Mouse (Mus musculus) neural tube, embryonic 12.5 days (tissue): ENCODE measurements around the gene Junb. TPM values are rescaled to one million over a fixed set of nuclear protein-coding genes. Genes with fewer than 3 reads are reported as not detected.

Source experiments
- ATAC-seq: fragments of 200-750 bp; cut with Nextera tagmentation; 2 replicates; pipeline ENCODE4 v1.8.0; 2017; ENCODE audit warnings: low read depth, mild to moderate bottlenecking, moderate TSS enrichment, moderate library complexity; ENCODE audit not compliant: low FRiP score
- H3K27ac ChIP-seq: fragments of 300-500 bp; sonication (generic); 2 replicates; pipeline ENCODE4 v1.5.1; 2016
- H3K27me3 ChIP-seq: fragments of 300-500 bp; sonication (generic); replicated peaks from 2 replicates; pipeline ENCODE4 v1.6.1; 2016; ENCODE audit warnings: mild to moderate bottlenecking
- H3K36me3 ChIP-seq: fragments of 300-500 bp; sonication (generic); 2 replicates; pipeline ENCODE4 v1.6.1; 2016; ENCODE audit warnings: mild to moderate bottlenecking
- H3K4me1 ChIP-seq: fragments of 300-500 bp; sonication (generic); 2 replicates; pipeline ENCODE4 v1.6.1; 2016
- H3K4me2 ChIP-seq: fragments of 300-500 bp; sonication (generic); replicated peaks from 2 replicates; pipeline ENCODE4 v1.6.1; 2016; ENCODE audit warnings: mild to moderate bottlenecking
- H3K4me3 ChIP-seq: fragments of 300-500 bp; sonication (generic); 2 replicates; pipeline ENCODE4 v1.5.1; 2016
- H3K9ac ChIP-seq: fragments of 300-500 bp; sonication (generic); 2 replicates; pipeline ENCODE4 v1.6.1; 2016; ENCODE audit warnings: mild to moderate bottlenecking
- H3K9me3 ChIP-seq: fragments of 300-500 bp; sonication (generic); 2 replicates; pipeline ENCODE4 v1.6.1; 2016; ENCODE audit warnings: mild to moderate bottlenecking
- WGBS: fragments of 180-500 bp; shearing (Covaris S2); methylation state at CpG from one replicate; pipeline ENCODE4 v1.1.7; 2016; 5-methylcytosine and 5-hydroxymethylcytosine counted together
- microRNA-seq: library from miRNA; unstranded; fragments of <30 nt; microRNA quantifications from one replicate; pipeline ENCODE4, GENCODE M21; 2017
- polyA plus RNA-seq: library from polyadenylated mRNA; unstranded; fragments of >200 nt; fragmentation: Nextera tagmentation; extraction: Ambion mirVana; gene quantifications from 2 replicates; pipeline ENCODE4 v1.2.1, GENCODE M21; 2016

Gene Junb
- polyA plus RNA-seq, 1 experiment from 2014 or later = 9.9 TPM

- no peak overlapping the region for H3K27ac ChIP-seq
- WGBS = 4% methylated on average over 50 of the region's 52 CpGs
- H3K36me3 ChIP-seq = peaks cover 36% of the 10 kb centered on the region
- peaks cover 14% of the 10 kb centered on the region for H3K4me1 ChIP-seq
- H3K9me3 ChIP-seq = no peaks in the 10 kb centered on the region
- peak overlapping the region; percentile 67 for H3K4me2 ChIP-seq
- peak overlapping the region; percentile 29 for H3K4me3 ChIP-seq
- H3K9ac ChIP-seq = peak overlapping the region; percentile 6; the same call in 1 of the 2 replicates
- peak; percentile 80 for ATAC-seq
- peaks cover 54% of the 10 kb centered on the region for H3K27me3 ChIP-seq
Measured at GRCm38 (mm10) chr8:84928456-84929306, 49.8 kb downstream of the Junb start.

GRCm38 (mm10) chr8:84927513-84927912 is 51.0 kb downstream of the Junb start:
- H3K27ac ChIP-seq = no peak overlapping the region
- H3K27me3 ChIP-seq = peaks cover 53% of the 10 kb centered on the region
- H3K4me1 ChIP-seq = peaks cover 13% of the 10 kb centered on the region
- no peaks in the 10 kb centered on the region for H3K9me3 ChIP-seq
- H3K36me3 ChIP-seq = peaks cover 39% of the 10 kb centered on the region
- WGBS = 87% methylated on average over 1 of the region's 1 CpGs
- no peak for ATAC-seq
- H3K9ac ChIP-seq = no peak overlapping the region
- H3K4me2 ChIP-seq = no peak overlapping the region
- H3K4me3 ChIP-seq = no peak overlapping the region

- Histone ChIP-seq H3K27me3 (peaks cover 51% of the 10 kb centered on the region), H3K36me3 (peaks cover 52% of the 10 kb centered on the region)
Measured at GRCm38 (mm10) chr8:84925557-84925956, 53.0 kb downstream of the Junb start.

More at GRCm38 (mm10) chr8:84925557-84925956, 53.0 kb downstream of the Junb start:
- H3K9ac ChIP-seq = no peak overlapping the region
- no peak overlapping the region; the same call in 1 of the 2 replicates for H3K4me2 ChIP-seq
- no peak overlapping the region for H3K4me3 ChIP-seq
- H3K27ac ChIP-seq = no peak overlapping the region
- no peak for ATAC-seq
- 82% methylated on average over 7 of the region's 7 CpGs for WGBS
- H3K9me3 ChIP-seq = no peaks in the 10 kb centered on the region
- H3K4me1 ChIP-seq = peaks cover 13% of the 10 kb centered on the region

Small RNA genes lying within 50 kb of the gene (microRNA-seq; reads per million reads assigned to microRNA genes)
- gene Gm24197 = not detected

Other genes with a start within 250 kb of the Junb start
- 8.4 and 11.2 TPM in 2 replicates for gene Nfix, start 178.4 kb downstream of the Junb start, polyA plus RNA-seq
- 6.5 and 8.3 TPM in 2 replicates for gene Dand5, start 155.9 kb downstream of the Junb start, polyA plus RNA-seq
- gene Gadd45gip1, start 147.2 kb downstream of the Junb start, polyA plus RNA-seq = 39.7 and 40.1 TPM in 2 replicates
- gene Rad23a, start 138.1 kb downstream of the Junb start, polyA plus RNA-seq = 89.7 and 94.8 TPM in 2 replicates
- gene Calr, start 131.8 kb downstream of the Junb start, polyA plus RNA-seq = 753 and 769 TPM in 2 replicates
- gene Farsa, start 121.7 kb downstream of the Junb start, polyA plus RNA-seq = 108 and 110 TPM in 2 replicates
- gene Syce2, start 106.6 kb downstream of the Junb start, polyA plus RNA-seq = 34.2 and 34.9 TPM in 2 replicates
- gene Gcdh, start 84.8 kb downstream of the Junb start, polyA plus RNA-seq = 32.1 and 37.0 TPM in 2 replicates
- gene Klf1, start 76.8 kb downstream of the Junb start, polyA plus RNA-seq = 3.4 and 4.0 TPM in 2 replicates
- gene Dnase2a, start 70.2 kb downstream of the Junb start, polyA plus RNA-seq = 5.2 and 6.5 TPM in 2 replicates
- gene Mast1, start 41.4 kb downstream of the Junb start, polyA plus RNA-seq = 43.0 and 44.9 TPM in 2 replicates
- 0.93 and 1.1 TPM in 2 replicates for gene Rtbdn, start 31.7 kb downstream of the Junb start, polyA plus RNA-seq
- not detected in 2 replicates for gene Gm49661, start 9.3 kb downstream of the Junb start, polyA plus RNA-seq
- gene Prdx2, start 9.1 kb downstream of the Junb start, polyA plus RNA-seq = 1,247 and 1,331 TPM in 2 replicates
- gene Rnaseh2a, start 9.0 kb downstream of the Junb start, polyA plus RNA-seq = 78.4 and 85.2 TPM in 2 replicates
- 17.6 and 18.2 TPM in 2 replicates for gene Hook2, start 11.9 kb upstream of the Junb start, polyA plus RNA-seq
- not detected in 2 replicates for gene Best2, start 35.8 kb upstream of the Junb start, polyA plus RNA-seq
- 144 and 150 TPM in 2 replicates for gene Asna1, start 46.6 kb upstream of the Junb start, polyA plus RNA-seq
- gene Trir, start 48.1 kb upstream of the Junb start, polyA plus RNA-seq = 180 and 189 TPM in 2 replicates
- gene Tnpo2, start 58.2 kb upstream of the Junb start, polyA plus RNA-seq = 39.2 and 40.4 TPM in 2 replicates
- 38.1 and 40.5 TPM in 2 replicates for gene Fbxw9, start 81.3 kb upstream of the Junb start, polyA plus RNA-seq
- not detected in 2 replicates for gene Gm5741, start 89.3 kb upstream of the Junb start, polyA plus RNA-seq
- gene Dhps, start 93.0 kb upstream of the Junb start, polyA plus RNA-seq = 76.3 and 87.4 TPM in 2 replicates
- gene Wdr83os, start 102.0 kb upstream of the Junb start, polyA plus RNA-seq = 104 and 111 TPM in 2 replicates
- gene Wdr83, start 102.6 kb upstream of the Junb start, polyA plus RNA-seq = 54.6 and 57.9 TPM in 2 replicates
- gene Man2b1, start 104.6 kb upstream of the Junb start, polyA plus RNA-seq = 18.0 and 18.7 TPM in 2 replicates
- 1.4 TPM in 2 replicates for gene Zfp791, start 144.4 kb upstream of the Junb start, polyA plus RNA-seq
- not detected in 2 replicates for gene Cks1brt, start 173.2 kb upstream of the Junb start, polyA plus RNA-seq
- not detected in 2 replicates for gene Olfr371, start 247.3 kb upstream of the Junb start, polyA plus RNA-seq